Mouse (Mus musculus): Measurements from ENCODE around the gene Snrpd3.

DNA sequence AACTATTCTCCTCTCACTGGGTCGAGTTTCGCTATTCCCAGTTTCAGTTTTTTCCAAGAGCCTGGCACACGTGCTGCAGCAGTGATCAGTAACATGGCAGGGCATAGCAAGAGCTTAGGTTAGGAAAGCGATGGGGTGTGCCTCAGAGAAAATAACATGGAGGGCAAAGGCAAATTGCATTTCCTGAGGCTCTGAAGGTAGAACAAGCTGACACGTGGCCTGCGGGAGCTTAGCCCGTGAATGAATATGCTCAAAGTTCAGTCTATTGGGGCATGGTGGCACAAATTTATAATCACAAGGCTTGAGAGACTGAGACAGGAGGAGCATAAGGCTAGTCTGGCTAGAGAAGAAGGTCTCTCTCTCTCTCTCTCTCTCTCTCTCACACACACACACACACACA, 4.6 kb upstream of the Snrpd3 start:
- TF ChIP-seq EP300 (IDR thresholded peaks at IDR 0.05; ENCODE audit: insufficient read depth, low read depth, low read length): no peak
- TF ChIP-seq POLR2A (IDR thresholded peaks at IDR 0.05; ENCODE audit: insufficient read depth, low read length): no peak
- no peak for TF ChIP-seq CTCF (IDR thresholded peaks at IDR 0.05; ENCODE audit: low read depth, low read length)
